Mouse (Mus musculus) lung, adult 2 months (tissue): Measurements from ENCODE around the gene Prkag1. TPM values are rescaled to one million over a fixed set of nuclear protein-coding genes. Genes with fewer than 3 reads are reported as not detected.
"Not testable (repeated sequence)": the region's sequence is repeated elsewhere in the genome, so short reads cannot be mapped to it uniquely, and the experiment has no call there.

Experiments used
- DNase-seq: peaks from one replicate; pipeline ENCODE4 v3.0.0; 2022
- H3K4me1 ChIP-seq: fragments of 200-500 bp; 2 replicates; pipeline ENCODE4 v1.6.1; 2011; ENCODE audit warnings: low read length; ENCODE audit not compliant: control insufficient read depth, insufficient read depth
- H3K4me3 ChIP-seq: fragments of 200-500 bp; replicated peaks from 2 replicates; pipeline ENCODE3; 2011; ENCODE audit warnings: low read depth, mild to moderate bottlenecking, control low read depth, low read length; ENCODE audit errors: extremely low read depth
- CTCF ChIP-seq: fragments of 200-500 bp; IDR thresholded peaks from 2 replicates; pipeline ENCODE4 v1.5.1; 2011; ENCODE audit warnings: mild to moderate bottlenecking, low read length, control low read depth; ENCODE audit not compliant: insufficient read depth
- POLR2A ChIP-seq: fragments of 200-500 bp; IDR thresholded peaks from 2 replicates; pipeline ENCODE4 v1.6.1; 2011; ENCODE audit warnings: low read depth, mild to moderate bottlenecking, control low read depth, low read length, borderline replicate concordance; ENCODE audit errors: extremely low read depth
- WGBS: fragments of 180-500 bp; shearing (Covaris S2); methylation state at CpG from one replicate; pipeline ENCODE4 v1.1.7; 2018; 5-methylcytosine and 5-hydroxymethylcytosine counted together
- polyA plus RNA-seq: library from polyadenylated mRNA; depleted of rRNA; stranded (reverse); fragments of >200 nt; gene quantifications from 2 replicates; pipeline ENCODE4 v1.2.3, GENCODE M21; 2012

The Prkag1 gene
- polyA plus RNA-seq, 1 experiment, result 62.8 TPM

- Histone ChIP-seq H3K4me1 (peaks cover 2% of the 10 kb centered on the region; the same call in 1 of the 2 replicates), H3K4me3 (peak overlapping the region; percentile 43)
- TF ChIP-seq POLR2A, result no peak
- TF ChIP-seq CTCF, result no peak
- 5% methylated on average over 9 of the region's 9 CpGs for WGBS
- DNase-seq, result no peak
Observed at GRCm38 (mm10) chr15:98831684-98832035, 339 bp upstream of the Prkag1 start.

GRCm38 (mm10) chr15:98827611-98828011 is 3.7 kb downstream of the Prkag1 start:
- DNase-seq, result no peak
- Histone ChIP-seq H3K4me1 (peaks cover 2% of the 10 kb centered on the region; the same call in 1 of the 2 replicates), H3K4me3 (no peak overlapping the region)
- no peak for TF ChIP-seq CTCF
- TF ChIP-seq POLR2A, result no peak
- WGBS, result 87% methylated on average over 7 of the region's 7 CpGs

DNA sequence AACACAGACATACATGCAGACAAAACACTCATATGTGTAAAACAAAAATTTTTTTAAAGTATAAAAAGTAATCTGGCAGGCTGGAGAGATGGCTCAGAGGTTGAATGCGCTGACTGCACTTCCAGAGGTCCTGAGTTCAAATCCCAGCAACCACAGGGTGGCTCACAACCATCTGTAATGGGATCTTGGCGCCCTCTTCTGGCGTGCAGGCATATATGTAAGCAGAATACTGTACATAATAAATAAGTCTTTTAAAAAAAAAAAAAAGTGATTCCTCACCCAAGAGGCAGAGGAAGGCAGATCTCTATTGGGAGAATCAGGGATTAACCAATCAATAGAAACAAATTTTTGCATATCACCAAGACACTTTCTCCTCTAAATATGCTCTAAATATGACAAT is 7.9 kb downstream of the Prkag1 start:
- 77% methylated on average over 3 of the region's 3 CpGs for WGBS
- TF ChIP-seq CTCF, result no peak
- TF ChIP-seq POLR2A, result no peak

GRCm38 (mm10) chr15:98822147-98822546 is 9.2 kb downstream of the Prkag1 start:
- no peak for TF ChIP-seq POLR2A
- no peak for TF ChIP-seq CTCF
- 97% methylated on average over 5 of the region's 5 CpGs for WGBS
- DNase-seq, result no peak
- H3K4me3 ChIP-seq, result no peak overlapping the region
- H3K4me1 ChIP-seq, result 0 out of 2 replicates have a peak, but pooled peaks cover under 1% of the 10 kb centered on the region

More for the DNA sequence above, 7.9 kb downstream of the Prkag1 start:
- Histone ChIP-seq H3K4me1 (0 out of 2 replicates have a peak, but pooled peaks cover 2% of the 10 kb centered on the region), H3K4me3 (no peak overlapping the region)
- DNase-seq, result no peak

GRCm38 (mm10) chr15:98821403-98821802 is 9.9 kb downstream of the Prkag1 start:
- Histone ChIP-seq H3K4me1 (no peaks in the 10 kb centered on the region), H3K4me3 (no peak overlapping the region)
- 58% methylated on average over 10 of the region's 10 CpGs for WGBS
- DNase-seq, result no peak
- TF ChIP-seq POLR2A (no peak), CTCF (peak; percentile 46)

- Histone ChIP-seq H3K4me3 (no peak overlapping the region), H3K4me1 (no peaks in the 10 kb centered on the region)
- no peak for DNase-seq
- WGBS, result 87% methylated on average over 4 of the region's 4 CpGs
- TF ChIP-seq CTCF, result no peak
- no peak for TF ChIP-seq POLR2A
Observed at GRCm38 (mm10) chr15:98820937-98821336, 10.4 kb downstream of the Prkag1 start.

GRCm38 (mm10) chr15:98818171-98818570 is 13.2 kb downstream of the Prkag1 start:
- H3K4me1 ChIP-seq, result no peaks in the 10 kb centered on the region
- no peak overlapping the region for H3K4me3 ChIP-seq
- TF ChIP-seq POLR2A, result no peak
- no peak for TF ChIP-seq CTCF
- no peak for DNase-seq
- WGBS, result 93% methylated on average over 7 of the region's 7 CpGs

- no peak for TF ChIP-seq POLR2A
- 89% methylated on average over 20 of the region's 20 CpGs for WGBS
- Histone ChIP-seq H3K4me1 (no peaks in the 10 kb centered on the region), H3K4me3 (no peak overlapping the region)
- DNase-seq, result no peak
Observed at GRCm38 (mm10) chr15:98812741-98813424, 18.4 kb downstream of the Prkag1 start.

GRCm38 (mm10) chr15:98810212-98810611 is 21.1 kb downstream of the Prkag1 start:
- not testable (repeated sequence) for H3K4me1 ChIP-seq, H3K4me3 ChIP-seq, DNase-seq
- WGBS, result 76% methylated on average over 6 of the region's 6 CpGs

- TF ChIP-seq POLR2A (no peak), CTCF (no peak)
Observed at GRCm38 (mm10) chr15:98809390-98809789, 21.9 kb downstream of the Prkag1 start, which contains the start of gene Ddn. TSS of gene Ddn (minus strand) at chr15:98809490.

More at GRCm38 (mm10) chr15:98809390-98809789, 21.9 kb downstream of the Prkag1 start, which contains the start of gene Ddn:
- 84% methylated on average over 3 of the region's 3 CpGs for WGBS
- no peak for DNase-seq
- H3K4me1 ChIP-seq, result peaks cover 5% of the 10 kb centered on the region
- H3K4me3 ChIP-seq, result no peak within 1 kb of the TSS
